Mouse (Mus musculus) forebrain, embryonic 11.5 days (tissue): ENCODE data around the gene Phb2. TPM values are rescaled to one million over a fixed set of nuclear protein-coding genes. Genes with fewer than 3 reads are reported as not detected.

ENCODE experiments used
- ATAC-seq: fragments of 200-750 bp; cut with Nextera tagmentation; replicated peaks from 2 replicates; pipeline ENCODE4 v1.8.0; 2017; ENCODE audit warnings: moderate TSS enrichment; ENCODE audit not compliant: low FRiP score
- DNase-seq: peaks from one replicate; pipeline ENCODE4 v3.0.0-alpha.2; 2017; ENCODE audit warnings: low spot score
- H3K27ac ChIP-seq: fragments of 300-500 bp; sonication (generic); 2 replicates; pipeline ENCODE4 v1.5.1; 2014; ENCODE audit warnings: low read depth, low read length
- H3K27me3 ChIP-seq: fragments of 300-500 bp; sonication (generic); 2 replicates; pipeline ENCODE4 v1.6.1; 2014; ENCODE audit warnings: mild to moderate bottlenecking, low read length, mixed read lengths; ENCODE audit not compliant: control insufficient read depth, insufficient read depth
- H3K36me3 ChIP-seq: fragments of 300-500 bp; sonication (generic); 2 replicates; pipeline ENCODE4 v1.6.1; 2014; ENCODE audit warnings: mild to moderate bottlenecking, low read length, moderate library complexity, mixed read lengths; ENCODE audit not compliant: control insufficient read depth, insufficient read depth
- H3K4me1 ChIP-seq: fragments of 300-500 bp; sonication (generic); replicated peaks from 2 replicates; pipeline ENCODE4 v1.6.1; 2014; ENCODE audit warnings: low read length, mixed read lengths; ENCODE audit not compliant: control insufficient read depth, insufficient read depth
- H3K4me2 ChIP-seq: fragments of 300-500 bp; sonication (generic); 2 replicates; pipeline ENCODE4 v1.6.1; 2014; ENCODE audit warnings: low read depth, mild to moderate bottlenecking, low read length, moderate library complexity, mixed read lengths; ENCODE audit not compliant: severe bottlenecking
- H3K4me3 ChIP-seq: fragments of 300-500 bp; sonication (generic); 2 replicates; pipeline ENCODE4 v1.5.1; 2014; ENCODE audit warnings: low read depth, low read length
- H3K9ac ChIP-seq: fragments of 300-500 bp; sonication (generic); 2 replicates; pipeline ENCODE4 v1.6.1; 2014; ENCODE audit warnings: low read length
- H3K9me3 ChIP-seq: fragments of 300-500 bp; sonication (generic); 2 replicates; pipeline ENCODE4 v1.6.1; 2016; ENCODE audit warnings: low read length, mixed read lengths; ENCODE audit not compliant: control insufficient read depth
- WGBS: fragments of 180-500 bp; shearing (Covaris S2); extraction: QIAGEN DNeasy Blood & Tissue Kit; methylation state at CpG from one replicate; pipeline ENCODE4 v1.1.7; 2014; 5-methylcytosine and 5-hydroxymethylcytosine counted together
- polyA plus RNA-seq: library from polyadenylated mRNA; unstranded; fragments of >200 nt; fragmentation: Nextera tagmentation; extraction: Ambion mirVana; gene quantifications from 2 replicates; pipeline ENCODE4 v1.2.1, GENCODE M21; 2014

The Phb2 gene
- polyA plus RNA-seq, 1 experiment from 2014 or later = 376 TPM

DNA sequence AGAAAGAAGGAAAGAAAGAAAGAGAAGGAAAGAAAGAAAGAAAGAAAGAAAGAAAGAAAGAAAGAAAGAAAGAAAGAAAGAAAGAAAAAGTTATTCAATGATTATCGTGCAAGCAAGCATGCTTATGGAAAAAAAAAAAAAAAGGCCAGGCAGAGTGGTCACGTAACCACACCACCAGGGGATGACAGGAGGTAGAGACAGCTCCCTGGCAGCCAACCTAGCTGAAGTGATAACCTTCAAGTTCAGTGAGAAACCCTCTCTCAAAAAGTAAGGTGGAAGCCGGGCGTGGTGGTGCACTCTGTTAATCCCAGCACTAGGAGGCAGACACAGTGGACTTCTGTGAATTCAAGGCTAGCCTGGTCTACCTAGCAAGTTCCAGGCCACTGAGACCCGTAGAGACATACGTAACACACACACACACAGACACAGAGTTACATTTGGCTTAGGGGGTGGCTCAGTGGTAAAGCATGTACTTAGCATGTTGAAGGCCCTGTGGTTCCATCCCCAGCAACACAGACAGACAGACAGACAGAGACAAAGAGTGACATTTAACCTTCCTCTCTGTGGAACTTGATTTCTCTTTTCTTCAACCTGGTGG is 10.8 kb downstream of the Phb2 start:
- no peaks in the 10 kb centered on the region for H3K4me1 ChIP-seq
- DNase-seq (no peak), ATAC-seq (no peak)
- no peaks in the 10 kb centered on the region for H3K9me3 ChIP-seq
- H3K9ac ChIP-seq = no peak overlapping the region
- no peak overlapping the region for H3K4me2 ChIP-seq
- no peak overlapping the region for H3K4me3 ChIP-seq
- H3K27ac ChIP-seq = no peak overlapping the region
- no peaks in the 10 kb centered on the region for H3K27me3 ChIP-seq
- H3K36me3 ChIP-seq = no peaks in the 10 kb centered on the region
- WGBS = 87% methylated on average over 6 of the region's 6 CpGs

DNA sequence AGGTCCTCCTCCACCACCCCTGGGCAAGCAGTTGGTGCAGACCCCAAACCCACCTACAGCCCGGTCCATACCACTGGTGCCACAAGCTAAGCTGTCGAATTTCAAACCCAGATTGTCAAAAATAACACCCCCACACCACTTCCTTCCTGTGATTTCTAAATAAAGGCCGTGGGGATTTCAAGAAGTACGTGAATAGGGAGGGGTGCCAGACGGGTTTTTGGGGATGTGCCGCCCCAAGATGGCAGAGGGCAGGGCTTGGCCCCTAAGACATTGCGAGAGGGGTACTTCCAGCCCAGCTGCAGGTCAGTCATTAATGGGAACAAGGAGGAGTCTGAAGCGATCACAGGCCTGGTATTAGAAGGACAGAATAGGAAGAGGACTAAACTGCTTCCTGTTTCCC is 11.4 kb downstream of the Phb2 start:
- no peaks in the 10 kb centered on the region for H3K27me3 ChIP-seq
- no peaks in the 10 kb centered on the region for H3K4me1 ChIP-seq
- no peak overlapping the region for H3K4me3 ChIP-seq
- WGBS = 82% methylated on average over 8 of the region's 8 CpGs
- no peak overlapping the region for H3K4me2 ChIP-seq
- DNase-seq (no peak), ATAC-seq (no peak)
- H3K36me3 ChIP-seq = no peaks in the 10 kb centered on the region
- H3K9ac ChIP-seq = no peak overlapping the region
- no peak overlapping the region for H3K27ac ChIP-seq
- no peaks in the 10 kb centered on the region for H3K9me3 ChIP-seq

DNA sequence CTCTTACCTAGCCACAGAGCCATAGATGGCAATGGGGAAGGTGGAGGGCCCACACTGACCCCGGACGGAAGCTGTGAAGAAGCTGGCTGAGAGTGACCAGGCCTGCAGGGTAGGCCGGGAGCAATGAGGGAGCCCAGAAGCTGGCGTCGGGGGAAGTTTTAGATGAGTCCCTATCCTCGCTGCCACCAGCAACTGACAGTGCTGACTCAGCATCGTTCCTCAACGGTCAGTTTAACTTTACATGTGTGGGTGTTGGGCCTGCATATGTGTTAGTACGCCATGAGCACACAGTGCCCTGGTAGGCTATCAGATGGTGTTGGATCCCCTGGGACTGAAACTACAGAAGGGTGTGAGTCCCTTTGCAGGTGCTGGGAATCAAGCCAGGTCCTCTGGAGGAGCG is 12.3 kb downstream of the Phb2 start:
- no peak overlapping the region for H3K27ac ChIP-seq
- ATAC-seq (no peak), DNase-seq (no peak)
- WGBS = 91% methylated on average over 10 of the region's 10 CpGs
- no peak overlapping the region for H3K4me3 ChIP-seq
- no peaks in the 10 kb centered on the region for H3K4me1 ChIP-seq
- H3K9ac ChIP-seq = no peak overlapping the region
- no peaks in the 10 kb centered on the region for H3K27me3 ChIP-seq
- H3K9me3 ChIP-seq = no peaks in the 10 kb centered on the region
- no peaks in the 10 kb centered on the region for H3K36me3 ChIP-seq
- no peak overlapping the region for H3K4me2 ChIP-seq

DNA sequence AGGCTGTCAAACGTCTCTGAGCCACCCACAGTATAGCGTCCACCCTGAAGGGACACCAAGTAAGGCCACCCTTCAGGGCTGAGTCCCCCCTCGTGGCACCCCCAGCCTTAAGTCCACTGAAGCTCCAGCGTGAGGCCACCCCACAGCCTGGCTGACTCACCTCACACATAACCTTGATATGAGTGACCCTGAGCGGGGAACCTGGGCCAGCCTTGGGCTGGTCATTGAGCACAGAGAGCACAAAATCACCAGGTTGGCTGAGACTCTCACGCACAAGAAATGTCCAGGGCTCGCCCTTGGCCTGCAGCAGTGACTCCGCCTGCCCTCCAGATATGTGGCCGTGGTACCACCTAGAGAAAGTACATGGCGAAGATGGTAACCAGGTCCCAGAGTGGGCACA is 16.5 kb downstream of the Phb2 start:
- H3K4me3 ChIP-seq = no peak overlapping the region
- no peak overlapping the region for H3K4me2 ChIP-seq
- 92% methylated on average over 10 of the region's 10 CpGs for WGBS
- ATAC-seq (no peak), DNase-seq (no peak)
- no peak overlapping the region for H3K27ac ChIP-seq
- no peak overlapping the region for H3K9ac ChIP-seq
- H3K9me3 ChIP-seq = no peaks in the 10 kb centered on the region
- H3K27me3 ChIP-seq = no peaks in the 10 kb centered on the region
- no peaks in the 10 kb centered on the region for H3K4me1 ChIP-seq
- no peaks in the 10 kb centered on the region for H3K36me3 ChIP-seq

DNA sequence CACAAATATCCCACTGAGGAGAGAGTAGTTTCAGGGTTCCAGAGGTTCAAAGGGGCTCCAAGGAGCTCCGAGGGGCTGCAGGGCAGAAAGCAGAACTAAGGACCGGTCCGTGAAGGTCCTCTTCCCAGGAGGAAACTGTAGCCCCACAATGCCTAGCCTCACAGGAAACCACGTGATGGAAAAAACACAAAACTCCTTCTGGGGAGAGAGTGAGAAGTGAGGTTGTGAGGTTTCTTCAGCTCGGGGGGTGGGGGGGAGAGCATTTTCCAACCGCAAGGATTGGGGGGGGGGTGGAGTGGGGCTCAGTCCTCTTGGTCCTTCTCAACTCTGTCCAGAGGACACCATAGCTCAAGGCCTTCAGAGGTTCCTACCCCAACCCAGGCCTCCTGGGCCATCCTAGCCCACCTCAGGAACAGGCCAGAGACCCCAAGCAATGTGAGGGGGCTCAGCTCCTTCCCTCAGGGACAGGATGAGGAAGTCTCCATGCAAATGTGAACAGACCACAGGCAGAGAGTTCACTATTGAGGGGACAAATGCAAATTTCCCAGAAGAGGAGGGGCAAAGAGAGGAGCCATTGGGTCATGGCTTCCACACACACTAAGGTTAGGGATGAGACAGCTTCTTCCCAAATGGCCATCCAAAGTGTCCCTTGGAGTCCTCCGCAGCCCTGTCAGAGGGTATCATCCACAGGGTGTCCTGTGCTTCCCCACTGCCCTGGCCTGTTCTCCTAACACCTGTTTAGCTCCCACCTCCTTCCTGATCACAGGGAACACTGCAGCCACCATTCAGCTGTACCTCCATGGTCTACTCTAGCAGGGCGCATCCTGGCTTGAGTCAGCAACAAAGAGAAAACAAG is 17.9 kb downstream of the Phb2 start:
- ATAC-seq (no peak), DNase-seq (no peak)
- no peaks in the 10 kb centered on the region for H3K9me3 ChIP-seq
- no peak overlapping the region for H3K4me3 ChIP-seq
- no peak overlapping the region for H3K9ac ChIP-seq
- H3K27ac ChIP-seq = no peak overlapping the region
- H3K36me3 ChIP-seq = no peaks in the 10 kb centered on the region
- H3K27me3 ChIP-seq = no peaks in the 10 kb centered on the region
- no peak overlapping the region for H3K4me2 ChIP-seq
- H3K4me1 ChIP-seq = no peaks in the 10 kb centered on the region
- 91% methylated on average over 8 of the region's 8 CpGs for WGBS

DNA sequence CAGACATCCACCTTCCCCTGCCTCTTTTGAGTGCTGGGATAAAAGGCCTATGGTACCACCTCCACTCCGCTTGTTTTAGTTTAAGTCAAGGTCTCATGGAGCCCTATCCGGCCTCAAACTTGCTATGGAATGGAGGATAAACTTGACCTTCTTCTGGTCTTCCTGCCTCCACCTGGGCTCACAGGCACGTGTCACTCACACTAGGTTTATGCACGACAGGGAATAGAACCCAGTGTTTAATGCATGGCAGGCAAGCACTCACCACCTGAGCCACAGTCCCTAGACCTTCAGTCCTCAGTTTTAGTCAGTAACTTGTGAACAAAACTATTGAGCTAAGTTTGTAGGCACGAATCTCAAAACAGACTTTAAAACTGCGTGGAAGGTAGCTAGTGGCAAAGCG is 18.9 kb downstream of the Phb2 start:
- DNase-seq (no peak), ATAC-seq (no peak)
- 90% methylated on average over 7 of the region's 7 CpGs for WGBS
- Histone ChIP-seq H3K36me3 (no peaks in the 10 kb centered on the region), H3K4me3 (no peak overlapping the region), H3K4me2 (no peak overlapping the region), H3K4me1 (no peaks in the 10 kb centered on the region), H3K9ac (no peak overlapping the region), H3K27me3 (no peaks in the 10 kb centered on the region), H3K27ac (no peak overlapping the region), H3K9me3 (no peaks in the 10 kb centered on the region)

DNA sequence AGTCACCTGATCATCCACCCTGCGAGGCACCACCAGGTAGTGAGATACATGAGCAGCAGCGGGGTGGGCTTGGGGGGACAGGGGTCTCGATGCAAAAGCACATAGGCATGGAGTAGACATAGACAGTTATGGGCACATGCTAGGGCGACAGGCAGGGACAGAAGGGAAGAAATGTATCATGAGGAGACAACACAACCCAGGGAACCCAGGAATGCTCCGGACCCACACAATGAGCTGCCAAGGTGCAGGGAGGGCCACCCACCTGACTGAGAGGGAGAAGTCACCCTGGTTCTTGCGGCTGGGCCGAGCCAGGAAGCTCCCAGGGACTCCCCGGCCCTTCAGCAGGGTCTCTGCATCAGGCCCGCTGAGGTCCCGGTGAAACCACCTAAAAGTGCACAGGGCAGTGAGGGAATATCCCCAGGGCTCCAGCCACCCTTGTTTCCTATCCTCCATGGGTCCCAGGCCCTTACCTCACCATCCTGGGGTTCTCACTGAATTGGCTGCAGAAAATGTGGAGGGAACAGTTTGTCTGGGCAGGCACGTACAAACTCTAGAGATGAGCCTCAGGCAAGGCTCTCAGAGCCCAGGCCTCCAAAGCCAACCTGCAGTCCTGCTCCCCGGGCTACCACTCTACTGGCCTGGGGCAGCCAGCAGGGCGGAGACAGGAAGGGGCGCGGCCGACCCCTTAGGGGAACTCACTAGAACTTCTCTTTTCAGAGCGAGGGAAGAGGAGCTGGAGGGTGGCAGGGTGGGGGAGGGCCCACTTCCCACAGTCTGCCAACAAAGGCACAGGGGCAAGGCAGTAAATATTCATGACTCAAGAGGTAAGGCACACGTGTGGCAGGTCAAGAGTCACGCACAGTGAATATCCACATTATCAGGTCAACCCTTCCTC is 20.6 kb downstream of the Phb2 start:
- H3K9ac ChIP-seq = no peak overlapping the region
- no peaks in the 10 kb centered on the region for H3K36me3 ChIP-seq
- no peak overlapping the region for H3K4me3 ChIP-seq
- H3K27ac ChIP-seq = no peak overlapping the region
- no peaks in the 10 kb centered on the region for H3K4me1 ChIP-seq
- WGBS = 60% methylated on average over 19 of the region's 19 CpGs
- DNase-seq = no peak
- no peaks in the 10 kb centered on the region for H3K9me3 ChIP-seq
- H3K4me2 ChIP-seq = no peak overlapping the region
- H3K27me3 ChIP-seq = no peaks in the 10 kb centered on the region
- no peak for ATAC-seq

DNA sequence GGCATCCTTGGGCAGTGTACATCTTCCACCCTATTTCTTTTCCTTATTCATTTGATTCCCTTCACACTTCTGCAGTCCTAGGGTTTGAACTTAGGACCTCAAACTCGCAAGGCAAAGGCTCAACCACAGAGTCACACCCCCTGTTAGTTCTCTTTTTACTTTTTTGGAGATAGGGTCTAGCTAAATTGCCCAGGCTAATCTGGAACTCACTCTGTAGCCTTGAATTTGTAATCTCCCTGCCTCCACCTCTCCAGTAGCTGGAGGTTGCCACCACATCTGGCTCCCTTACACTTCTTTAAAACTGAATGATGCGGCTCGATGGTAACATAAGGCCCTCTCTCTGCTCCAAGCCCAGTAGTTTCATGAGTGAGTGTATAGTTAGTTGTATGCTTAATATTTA is 22.3 kb downstream of the Phb2 start:
- Histone ChIP-seq H3K9ac (no peak overlapping the region), H3K4me2 (no peak overlapping the region), H3K27me3 (no peaks in the 10 kb centered on the region), H3K27ac (no peak overlapping the region), H3K36me3 (no peaks in the 10 kb centered on the region), H3K9me3 (no peaks in the 10 kb centered on the region), H3K4me1 (no peaks in the 10 kb centered on the region; the same call in 1 of the 2 replicates), H3K4me3 (no peak overlapping the region)
- 86% methylated on average over 3 of the region's 3 CpGs for WGBS
- DNase-seq (no peak), ATAC-seq (no peak)
